Mouse (Mus musculus) bone marrow macrophage, adult 2 months (primary cell): ENCODE results near the gene Pld6.

ENCODE experiments used
- CTCF ChIP-seq: IDR thresholded peaks from 2 replicates; pipeline ENCODE4 v1.5.1; 2012; ENCODE audit warnings: low read depth, mild to moderate bottlenecking, low read length, moderate library complexity
- POLR2A ChIP-seq: IDR thresholded peaks from 2 replicates; pipeline ENCODE4 v1.6.1; 2012; ENCODE audit warnings: mild to moderate bottlenecking, low read depth, low read length, borderline replicate concordance

- no peak for TF ChIP-seq CTCF
- TF ChIP-seq POLR2A: no peak
These were observed 824 bp downstream of the Pld6 start for GRCm38 (mm10) chr11:59786444-59787198.
